Mouse (Mus musculus) kidney, adult 2 months (tissue): ENCODE results near the gene Ptpn11. TPM values are rescaled to one million over a fixed set of nuclear protein-coding genes. Genes with fewer than 3 reads are reported as not detected.
A peak's percentile ranks its signal among the peaks of the same experiment; 100 is the strongest.

Experiments used
- DNase-seq: peaks from one replicate; pipeline ENCODE4 v3.0.0; 2021
- H3K27ac ChIP-seq: fragments of 200-500 bp; 2 replicates; pipeline ENCODE4 v1.5.1; 2012; ENCODE audit warnings: low read depth, low read length, control low read depth, inconsistent platforms; ENCODE audit not compliant: insufficient read depth
- H3K27me3 ChIP-seq: fragments of 200-500 bp; replicated peaks from 2 replicates; pipeline ENCODE4 v1.6.1; 2012; ENCODE audit warnings: mild to moderate bottlenecking, moderate library complexity, low read length, inconsistent platforms; ENCODE audit not compliant: control insufficient read depth, insufficient read depth
- H3K36me3 ChIP-seq: fragments of 200-500 bp; 2 replicates; pipeline ENCODE4 v1.6.1; 2012; ENCODE audit warnings: mild to moderate bottlenecking, moderate library complexity, low read length, inconsistent platforms; ENCODE audit not compliant: control insufficient read depth, insufficient read depth
- H3K4me1 ChIP-seq: fragments of 200-500 bp; 2 replicates; pipeline ENCODE4 v1.6.1; 2011; ENCODE audit warnings: low read length; ENCODE audit not compliant: control insufficient read depth, insufficient read depth
- H3K4me3 ChIP-seq: fragments of 200-500 bp; 2 replicates; pipeline ENCODE4 v1.5.1; 2011; ENCODE audit warnings: mild to moderate bottlenecking, low read depth, low read length, control low read depth; ENCODE audit not compliant: insufficient read depth
- CTCF ChIP-seq: fragments of 200-500 bp; conservative IDR thresholded peaks from 2 replicates; pipeline ENCODE4 v1.5.1; 2011; ENCODE audit warnings: low read depth, mild to moderate bottlenecking, control low read depth, low read length, moderate library complexity, mixed read lengths; ENCODE audit not compliant: insufficient read depth, insufficient read length
- POLR2A ChIP-seq: fragments of 200-500 bp; IDR thresholded peaks from one replicate; pipeline ENCODE4 v1.6.1; 2011; ENCODE audit warnings: low read depth, low read length, control low read depth
- WGBS: fragments of 180-500 bp; shearing (Covaris S2); methylation state at CpG from one replicate; pipeline ENCODE4 v1.1.7; 2018; 5-methylcytosine and 5-hydroxymethylcytosine counted together
- polyA plus RNA-seq: library from polyadenylated mRNA; depleted of rRNA; stranded (reverse); fragments of >200 nt; gene quantifications from 2 replicates; pipeline ENCODE4 v1.2.3, GENCODE M21; 2012

Gene Ptpn11
- polyA plus RNA-seq, 1 experiment = 32.4 TPM

DNA sequence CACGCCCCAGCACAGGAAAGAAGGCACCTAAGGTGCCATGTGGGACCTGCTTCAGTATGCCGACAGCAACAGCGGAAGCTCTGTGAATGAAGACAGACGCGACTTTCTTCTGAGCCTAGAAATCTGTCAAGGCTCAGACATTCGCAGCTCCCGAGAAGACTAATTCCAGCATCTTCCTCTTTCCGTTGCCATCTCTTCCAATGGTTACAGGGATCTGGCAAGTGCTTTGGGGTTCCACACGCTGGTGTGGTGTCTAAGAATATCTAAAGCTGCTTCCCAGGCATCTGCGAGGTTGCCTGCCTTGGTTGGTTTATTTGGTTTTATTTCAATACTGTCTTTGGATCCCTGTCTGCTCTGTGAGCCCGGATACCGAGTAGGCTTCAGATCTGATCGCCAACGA, 65.6 kb downstream of the Ptpn11 start:
- DNase-seq = no peak
- Histone ChIP-seq H3K27ac (no peak overlapping the region), H3K27me3 (no peaks in the 10 kb centered on the region), H3K4me3 (no peak overlapping the region), H3K36me3 (no peaks in the 10 kb centered on the region), H3K4me1 (no peaks in the 10 kb centered on the region)
- 91% methylated on average over 14 of the region's 14 CpGs for WGBS
- TF ChIP-seq CTCF (no peak), POLR2A (no peak)

DNA sequence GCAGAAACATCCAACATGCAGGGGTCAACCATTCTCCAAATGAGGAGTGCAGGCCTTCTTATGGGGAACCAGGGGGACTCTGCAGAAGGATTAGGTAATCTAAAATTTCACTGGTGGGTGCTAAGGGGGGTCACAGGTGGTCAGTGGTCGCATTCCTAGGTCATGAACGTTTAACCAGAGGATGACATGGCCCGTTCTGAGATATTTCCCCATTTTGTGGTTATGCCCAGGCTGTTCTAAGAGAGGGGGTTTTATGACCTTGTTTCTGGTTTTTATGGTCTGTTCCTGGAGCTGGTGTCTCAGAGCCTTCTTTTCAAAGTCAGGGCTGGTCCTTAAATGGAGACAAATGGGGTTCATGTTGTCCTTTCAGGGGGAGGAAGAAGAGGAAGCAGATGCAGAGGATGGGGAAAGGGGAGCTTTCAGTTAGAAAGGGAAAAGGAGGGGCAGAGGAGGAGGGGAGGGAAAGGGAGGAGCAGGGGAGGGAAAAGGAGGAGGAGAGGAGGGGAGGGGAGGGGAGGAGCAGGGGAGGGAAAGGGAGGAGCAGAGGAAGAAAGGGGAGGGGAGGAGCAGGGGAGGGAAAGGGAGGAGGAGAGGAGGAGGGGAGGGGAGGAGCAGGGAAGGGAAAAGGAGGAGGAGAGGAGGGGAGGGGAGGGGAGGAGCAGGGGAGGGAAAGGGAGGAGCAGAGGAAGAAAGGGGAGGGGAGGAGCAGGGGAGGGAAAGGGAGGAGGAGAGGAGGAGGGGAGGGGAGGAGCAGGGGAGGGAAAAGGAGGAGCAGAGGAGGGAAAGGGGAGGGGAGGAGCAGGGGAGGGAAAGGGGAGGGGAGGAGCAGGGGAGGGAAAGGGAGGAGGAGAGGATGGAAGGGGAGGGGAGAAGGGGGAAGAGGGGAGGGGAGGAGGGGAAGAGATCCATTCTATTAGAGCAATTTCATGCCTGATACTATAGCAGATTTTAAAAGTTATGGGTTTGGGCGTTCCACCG, 66.7 kb downstream of the Ptpn11 start:
- WGBS = 46% methylated on average over 5 of the region's 5 CpGs
- H3K27me3 ChIP-seq = no peaks in the 10 kb centered on the region
- H3K4me1 ChIP-seq = no peaks in the 10 kb centered on the region
- no peak overlapping the region for H3K4me3 ChIP-seq
- no peak for DNase-seq
- no peaks in the 10 kb centered on the region for H3K36me3 ChIP-seq
- TF ChIP-seq CTCF (no peak), POLR2A (no peak)
- H3K27ac ChIP-seq = no peak overlapping the region

DNA sequence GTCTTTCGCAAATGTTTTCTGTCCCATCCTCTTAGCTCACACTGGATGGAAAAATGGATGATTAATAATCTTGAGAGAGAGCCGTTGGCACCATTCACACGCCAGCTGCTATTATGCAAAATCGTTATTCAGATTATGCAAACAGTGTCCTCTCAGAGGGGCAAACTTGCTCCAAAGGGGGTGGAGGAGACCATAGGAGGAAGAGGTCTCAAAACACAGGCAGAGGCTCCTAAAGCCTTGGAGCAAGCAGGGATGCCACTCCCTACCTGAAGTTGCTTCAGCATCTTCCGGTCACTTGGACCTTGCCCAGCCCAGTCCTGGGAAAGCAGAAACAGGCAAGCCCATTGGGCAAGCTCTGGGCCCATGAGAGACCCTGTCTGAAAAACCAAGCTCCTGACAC, 67.8 kb downstream of the Ptpn11 start:
- Histone ChIP-seq H3K4me1 (no peaks in the 10 kb centered on the region), H3K36me3 (no peaks in the 10 kb centered on the region), H3K27me3 (no peaks in the 10 kb centered on the region), H3K4me3 (no peak overlapping the region), H3K27ac (no peak overlapping the region)
- WGBS = 74% methylated on average over 5 of the region's 5 CpGs
- no peak for TF ChIP-seq POLR2A
- no peak for TF ChIP-seq CTCF
- DNase-seq = no peak

DNA sequence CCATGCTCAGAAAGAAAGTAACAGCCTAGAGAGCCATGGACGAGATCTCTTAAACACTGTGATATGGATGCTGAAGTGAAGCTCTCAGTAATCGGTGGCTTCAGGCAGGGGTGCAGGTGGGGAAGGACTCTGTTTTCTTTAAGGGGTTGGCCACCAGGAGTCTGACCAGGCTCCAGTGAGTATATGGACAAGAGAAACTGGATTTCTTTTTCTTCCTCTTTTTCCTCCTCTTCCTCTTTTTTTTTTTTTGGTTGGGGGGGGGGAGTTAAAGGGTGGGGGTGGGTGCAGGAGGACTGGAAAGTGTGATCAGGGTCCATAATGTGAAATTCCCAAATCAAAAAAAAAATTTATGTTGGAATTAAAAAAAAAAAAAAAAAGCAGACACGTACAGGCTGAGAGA, 68.6 kb downstream of the Ptpn11 start:
- H3K4me3 ChIP-seq = no peak overlapping the region
- H3K36me3 ChIP-seq = no peaks in the 10 kb centered on the region
- 86% methylated on average over 3 of the region's 3 CpGs for WGBS
- H3K27ac ChIP-seq = no peak overlapping the region
- no peaks in the 10 kb centered on the region for H3K27me3 ChIP-seq
- H3K4me1 ChIP-seq = no peaks in the 10 kb centered on the region
- no peak for DNase-seq
- TF ChIP-seq POLR2A = no peak
- no peak for TF ChIP-seq CTCF

DNA sequence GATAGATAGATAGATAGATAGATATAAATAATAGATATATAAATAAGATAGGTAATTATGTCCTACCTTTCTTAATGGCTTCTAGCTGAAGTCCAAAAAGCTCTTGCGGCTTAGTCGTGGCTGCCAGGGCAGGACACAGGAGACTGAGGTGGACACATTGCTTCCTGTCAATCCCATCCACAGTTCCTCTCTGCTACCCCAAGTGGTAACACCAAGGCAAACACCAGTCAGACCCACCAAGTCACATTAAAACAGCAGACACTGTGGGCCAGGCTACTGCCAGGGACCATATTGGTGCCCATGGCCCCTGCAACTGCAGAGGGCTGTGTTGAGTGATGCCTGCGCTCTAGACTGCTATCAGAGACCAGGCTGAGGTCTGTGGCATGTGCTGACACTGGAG, 69.2 kb downstream of the Ptpn11 start:
- TF ChIP-seq CTCF = no peak
- TF ChIP-seq POLR2A = no peak
- H3K4me3 ChIP-seq = no peak overlapping the region
- no peak for DNase-seq
- H3K36me3 ChIP-seq = no peaks in the 10 kb centered on the region
- WGBS = 89% methylated on average over 3 of the region's 3 CpGs
- H3K27me3 ChIP-seq = no peaks in the 10 kb centered on the region
- no peaks in the 10 kb centered on the region for H3K4me1 ChIP-seq
- H3K27ac ChIP-seq = no peak overlapping the region

DNA sequence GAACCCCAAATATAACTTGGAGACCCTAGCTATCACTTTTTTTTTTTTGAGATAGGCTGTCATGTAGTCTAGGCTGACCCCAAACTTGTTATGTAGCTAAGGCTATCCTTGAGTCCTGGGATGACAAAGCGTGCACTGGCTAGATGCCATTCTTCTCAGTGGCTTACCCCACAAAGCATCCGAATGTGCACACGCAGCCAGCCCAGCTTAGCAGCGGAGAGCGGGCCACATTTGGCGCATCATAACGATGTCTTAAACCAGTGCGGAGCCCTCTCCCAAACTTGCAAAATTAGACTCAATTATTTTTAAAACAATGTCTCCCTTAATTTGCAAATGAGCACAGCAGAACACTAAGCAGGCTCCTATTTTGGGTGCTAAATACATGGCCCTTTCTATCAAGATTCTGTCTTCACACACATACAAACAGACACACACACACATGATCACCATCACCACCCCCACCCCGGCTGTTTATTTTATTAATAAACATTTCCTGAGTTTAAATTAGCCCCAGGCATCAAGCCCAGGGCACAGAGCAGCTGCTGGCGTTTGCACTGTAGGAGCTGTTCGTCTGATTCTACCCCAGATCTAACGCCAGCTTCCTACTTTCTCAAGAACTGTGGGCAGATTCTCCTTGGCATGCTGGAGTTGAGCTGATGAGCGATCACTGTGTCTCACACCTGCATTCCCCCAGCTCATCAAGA, 71.7 kb downstream of the Ptpn11 start:
- Histone ChIP-seq H3K4me1 (no peaks in the 10 kb centered on the region), H3K27me3 (no peaks in the 10 kb centered on the region), H3K27ac (no peak overlapping the region), H3K36me3 (no peaks in the 10 kb centered on the region), H3K4me3 (no peak overlapping the region)
- DNase-seq = no peak
- no peak for TF ChIP-seq CTCF
- no peak for TF ChIP-seq POLR2A
- 71% methylated on average over 13 of the region's 13 CpGs for WGBS

DNA sequence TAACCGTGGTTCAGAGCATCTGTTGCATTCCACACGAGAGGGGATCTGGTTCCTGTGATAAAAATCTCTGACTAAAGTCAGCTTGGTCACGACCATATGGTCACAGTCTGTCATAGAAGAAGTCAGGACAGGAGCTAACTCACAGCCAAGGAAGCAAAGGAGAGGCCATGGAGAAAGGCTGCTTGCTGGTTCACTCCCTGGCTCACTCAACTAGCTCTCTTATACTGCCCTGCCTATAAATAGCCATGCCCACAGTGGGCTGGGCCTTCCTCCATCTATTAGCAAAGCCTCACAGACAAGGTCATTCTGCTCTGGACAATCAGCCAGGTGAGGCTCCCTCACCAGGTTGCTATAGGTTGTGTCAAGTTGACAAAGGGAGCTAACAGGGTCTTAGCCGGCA, 72.9 kb downstream of the Ptpn11 start:
- TF ChIP-seq POLR2A (no peak), CTCF (no peak)
- 21% methylated on average over 4 of the region's 4 CpGs for WGBS
- Histone ChIP-seq H3K4me1 (no peaks in the 10 kb centered on the region), H3K4me3 (no peak overlapping the region), H3K36me3 (no peaks in the 10 kb centered on the region), H3K27ac (no peak overlapping the region), H3K27me3 (no peaks in the 10 kb centered on the region)
- peak; percentile 37 for DNase-seq
